Mouse (Mus musculus) hindbrain, embryonic 14.5 days (tissue): ENCODE data around the gene Tshz2. TPM values are rescaled to one million over a fixed set of nuclear protein-coding genes. Genes with fewer than 3 reads are reported as not detected.

Experiments
- ATAC-seq: fragments of 200-750 bp; cut with Nextera tagmentation; 2 replicates; pipeline ENCODE4 v1.8.0; 2017; ENCODE audit warnings: moderate number of reproducible peaks, mild to moderate bottlenecking, moderate TSS enrichment, moderate library complexity; ENCODE audit not compliant: low FRiP score
- DNase-seq: peaks from one replicate; pipeline ENCODE4 v3.0.0-alpha.2; 2015; ENCODE audit warnings: low spot score
- H3K27ac ChIP-seq: fragments of 300-500 bp; sonication (generic); 2 replicates; pipeline ENCODE4 v1.5.1; 2014; ENCODE audit warnings: mild to moderate bottlenecking, moderate library complexity
- H3K27me3 ChIP-seq: fragments of 300-500 bp; sonication (generic); 2 replicates; pipeline ENCODE4 v1.6.1; 2014; ENCODE audit warnings: mild to moderate bottlenecking, low read length, mixed read lengths; ENCODE audit not compliant: control insufficient read depth, insufficient read depth
- H3K36me3 ChIP-seq: fragments of 300-500 bp; sonication (generic); replicated peaks from 2 replicates; pipeline ENCODE4 v1.6.1; 2014; ENCODE audit not compliant: control insufficient read depth, insufficient read depth
- H3K4me1 ChIP-seq: fragments of 300-500 bp; sonication (generic); replicated peaks from 2 replicates; pipeline ENCODE4 v1.6.1; 2014; ENCODE audit warnings: antibody characterized with exemption, low read length, mixed read lengths; ENCODE audit not compliant: control insufficient read depth, insufficient read depth
- H3K4me2 ChIP-seq: fragments of 300-500 bp; sonication (generic); replicated peaks from 2 replicates; pipeline ENCODE4 v1.6.1; 2014; ENCODE audit warnings: mild to moderate bottlenecking, moderate library complexity
- H3K4me3 ChIP-seq: fragments of 300-500 bp; sonication (generic); replicated peaks from 2 replicates; pipeline ENCODE4 v1.5.1; 2014; ENCODE audit warnings: mild to moderate bottlenecking, low read length
- H3K9ac ChIP-seq: fragments of 300-500 bp; sonication (generic); 2 replicates; pipeline ENCODE4 v1.6.1; 2014
- H3K9me3 ChIP-seq: fragments of 300-500 bp; sonication (generic); 2 replicates; pipeline ENCODE4 v1.6.1; 2016; ENCODE audit warnings: low read length; ENCODE audit not compliant: control insufficient read depth
- WGBS: fragments of 180-500 bp; shearing (Covaris S2); extraction: QIAGEN DNeasy Blood & Tissue Kit; methylation state at CpG from one replicate; pipeline ENCODE4 v1.1.7; 2014; 5-methylcytosine and 5-hydroxymethylcytosine counted together
- polyA plus RNA-seq: library from polyadenylated mRNA; unstranded; fragments of >200 nt; fragmentation: Nextera tagmentation; extraction: Ambion mirVana; gene quantifications from 2 replicates; pipeline ENCODE4 v1.2.1, GENCODE M21; 2014

Tshz2 gene
- polyA plus RNA-seq, 1 experiment from 2014 or later: 38.1 TPM

- Histone ChIP-seq H3K4me3 (no peak overlapping the region), H3K27ac (no peak overlapping the region), H3K27me3 (no peaks in the 10 kb centered on the region), H3K9ac (no peak overlapping the region), H3K4me2 (no peak overlapping the region), H3K4me1 (no peaks in the 10 kb centered on the region), H3K36me3 (no peaks in the 10 kb centered on the region), H3K9me3 (no peaks in the 10 kb centered on the region)
- ATAC-seq (no peak), DNase-seq (no peak)
- WGBS: 82% methylated on average over 7 of the region's 7 CpGs
Measured at GRCm38 (mm10) chr2:169647091-169647490, 14.3 kb downstream of the Tshz2 start.

- no peak overlapping the region for H3K27ac ChIP-seq
- DNase-seq (no peak), ATAC-seq (no peak)
- no peak overlapping the region for H3K9ac ChIP-seq
- H3K9me3 ChIP-seq: no peaks in the 10 kb centered on the region
- H3K36me3 ChIP-seq: no peaks in the 10 kb centered on the region
- no peak overlapping the region for H3K4me2 ChIP-seq
- 78% methylated on average over 7 of the region's 7 CpGs for WGBS
- H3K4me1 ChIP-seq: no peaks in the 10 kb centered on the region
- no peak overlapping the region for H3K4me3 ChIP-seq
- H3K27me3 ChIP-seq: no peaks in the 10 kb centered on the region
Measured at GRCm38 (mm10) chr2:169649262-169649885, 16.6 kb downstream of the Tshz2 start.

DNA sequence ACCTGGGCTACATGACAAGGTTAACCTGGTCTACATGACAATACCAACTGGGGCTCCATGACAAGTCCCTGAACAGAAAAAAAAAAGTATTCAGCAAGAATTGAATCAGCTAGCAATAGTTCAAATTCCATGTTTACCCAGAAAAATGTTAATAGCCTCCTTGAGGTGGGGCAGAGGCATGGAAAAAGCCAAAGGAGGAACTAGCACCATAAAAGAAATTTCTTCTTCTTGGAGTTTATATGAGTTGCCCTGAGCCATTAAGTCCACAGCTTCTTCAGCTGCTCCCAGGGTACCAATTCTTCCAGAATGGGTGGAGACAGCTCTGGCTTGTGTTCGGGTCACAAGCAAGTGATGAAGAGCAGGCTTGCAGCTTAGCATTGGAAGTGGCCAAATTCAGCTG lies 20.5 kb downstream of the Tshz2 start:
- Histone ChIP-seq H3K4me3 (no peak overlapping the region), H3K36me3 (no peaks in the 10 kb centered on the region), H3K9me3 (no peaks in the 10 kb centered on the region), H3K4me2 (no peak overlapping the region), H3K4me1 (no peaks in the 10 kb centered on the region), H3K9ac (no peak overlapping the region), H3K27ac (no peak overlapping the region), H3K27me3 (no peaks in the 10 kb centered on the region)
- DNase-seq: no peak
- 93% methylated on average over 1 of the region's 1 CpGs for WGBS
- ATAC-seq: no peak

DNA sequence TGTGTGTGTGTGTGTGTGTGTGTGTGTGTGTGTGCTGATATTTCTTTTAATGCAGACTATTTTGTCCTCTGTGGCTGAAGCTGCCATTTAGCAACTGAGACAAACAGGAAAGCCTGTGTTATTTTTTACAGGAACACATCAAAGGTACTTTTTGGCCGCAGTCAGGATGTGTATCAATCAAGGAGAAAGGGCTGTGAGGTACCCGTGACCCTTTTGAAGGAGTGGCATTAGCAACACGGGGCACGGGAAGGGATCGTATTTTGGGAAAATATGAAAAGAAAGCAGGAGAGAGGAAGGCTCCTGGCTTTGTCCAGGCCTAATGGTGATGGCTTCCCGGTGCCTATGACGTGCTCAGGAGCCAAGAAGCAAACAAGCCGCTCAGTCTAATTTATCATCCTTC lies 31.0 kb downstream of the Tshz2 start:
- Histone ChIP-seq H3K4me2 (no peak overlapping the region), H3K27ac (peak overlapping the region; percentile 47; the same call in 1 of the 2 replicates), H3K9ac (no peak overlapping the region), H3K9me3 (no peaks in the 10 kb centered on the region), H3K27me3 (no peaks in the 10 kb centered on the region), H3K4me1 (peaks cover 41% of the 10 kb centered on the region), H3K4me3 (no peak overlapping the region), H3K36me3 (no peaks in the 10 kb centered on the region)
- no peak for ATAC-seq
- no peak for DNase-seq
- 53% methylated on average over 8 of the region's 8 CpGs for WGBS

DNA sequence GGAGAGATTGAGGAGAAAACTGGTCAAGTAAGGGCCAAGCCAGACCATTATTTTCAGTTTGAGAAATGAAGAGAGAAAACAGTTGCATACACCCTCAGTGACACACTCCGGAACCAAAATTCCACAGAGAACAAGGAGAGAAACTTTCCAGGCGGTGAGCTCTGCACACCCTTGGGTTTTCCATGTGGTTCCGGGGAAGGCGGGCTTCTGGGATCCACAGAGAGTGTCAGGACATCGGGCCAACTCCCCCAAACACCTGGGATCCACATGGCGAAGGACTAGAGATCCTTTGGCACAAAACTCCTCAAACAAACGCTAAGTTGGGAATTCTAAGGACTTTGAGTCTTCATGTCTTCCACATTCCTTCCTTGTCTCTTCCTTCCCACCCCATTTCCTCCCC lies 38.5 kb downstream of the Tshz2 start:
- Histone ChIP-seq H3K36me3 (no peaks in the 10 kb centered on the region), H3K9ac (no peak overlapping the region), H3K4me3 (no peak overlapping the region), H3K27me3 (no peaks in the 10 kb centered on the region), H3K4me1 (peaks cover 18% of the 10 kb centered on the region), H3K9me3 (no peaks in the 10 kb centered on the region), H3K27ac (no peak overlapping the region), H3K4me2 (no peak overlapping the region)
- ATAC-seq (no peak), DNase-seq (no peak)
- WGBS: 95% methylated on average over 7 of the region's 7 CpGs

DNA sequence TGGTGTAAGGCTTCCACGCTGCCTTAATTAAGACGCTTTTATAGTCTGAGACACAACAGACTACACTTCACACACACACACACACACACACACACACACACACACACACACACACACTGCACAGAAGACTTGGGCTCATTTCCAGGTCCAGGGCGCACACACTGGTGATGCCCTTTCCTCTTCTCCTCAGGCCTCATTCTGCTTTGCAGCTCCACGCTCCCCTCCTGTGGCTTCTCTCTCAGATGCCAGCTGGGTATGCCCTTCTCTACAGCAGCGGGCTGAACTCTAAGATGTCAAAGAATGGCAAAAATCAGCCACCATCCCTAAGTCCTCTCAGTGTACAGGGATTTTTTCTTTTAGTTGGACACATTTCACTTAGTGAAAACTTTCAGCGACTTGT lies 41.0 kb downstream of the Tshz2 start:
- Histone ChIP-seq H3K4me2 (no peak overlapping the region), H3K27me3 (no peaks in the 10 kb centered on the region), H3K9ac (no peak overlapping the region), H3K4me3 (no peak overlapping the region), H3K36me3 (no peaks in the 10 kb centered on the region), H3K27ac (no peak overlapping the region), H3K4me1 (no peaks in the 10 kb centered on the region), H3K9me3 (no peaks in the 10 kb centered on the region)
- 74% methylated on average over 6 of the region's 6 CpGs for whole genome bisulfite sequencing
- no peak for ATAC-seq
- DNase-seq: no peak

- no peak overlapping the region for H3K4me3 ChIP-seq
- H3K9me3 ChIP-seq: no peaks in the 10 kb centered on the region
- ATAC-seq (no peak), DNase-seq (no peak)
- 92% methylated on average over 5 of the region's 5 CpGs for WGBS
- H3K36me3 ChIP-seq: no peaks in the 10 kb centered on the region
- H3K9ac ChIP-seq: no peak overlapping the region
- H3K4me1 ChIP-seq: no peaks in the 10 kb centered on the region
- no peak overlapping the region for H3K4me2 ChIP-seq
- no peaks in the 10 kb centered on the region for H3K27me3 ChIP-seq
- H3K27ac ChIP-seq: no peak overlapping the region
Measured at GRCm38 (mm10) chr2:169674209-169674608, 41.4 kb downstream of the Tshz2 start.

DNA sequence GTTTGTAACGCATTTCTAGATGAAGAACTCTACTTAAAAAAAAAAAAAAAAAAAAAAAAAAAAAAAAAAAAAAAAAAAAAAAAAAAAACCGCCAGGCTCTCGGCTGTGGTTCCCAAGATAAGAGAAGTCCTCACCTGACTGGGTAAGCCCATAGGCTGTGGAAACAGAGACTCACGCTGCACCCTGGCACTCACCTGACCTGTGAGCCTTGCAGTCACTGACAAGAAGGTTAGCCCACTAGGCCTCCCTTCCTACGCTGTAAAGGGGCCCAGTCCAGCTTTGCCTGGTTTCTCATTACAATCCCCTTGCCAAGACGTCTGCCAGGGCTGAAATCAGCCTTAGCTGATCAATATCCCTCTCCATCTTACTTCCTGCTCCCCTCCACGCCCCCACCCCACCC lies 46.5 kb downstream of the Tshz2 start:
- H3K9me3 ChIP-seq: no peaks in the 10 kb centered on the region
- no peaks in the 10 kb centered on the region for H3K27me3 ChIP-seq
- ATAC-seq: no peak
- no peak overlapping the region for H3K4me3 ChIP-seq
- H3K27ac ChIP-seq: peak overlapping the region; percentile 12; the same call in 1 of the 2 replicates
- H3K4me1 ChIP-seq: peaks cover 10% of the 10 kb centered on the region
- no peak overlapping the region for H3K9ac ChIP-seq
- H3K4me2 ChIP-seq: no peak overlapping the region
- 68% methylated on average over 7 of the region's 7 CpGs for WGBS
- no peak for DNase-seq
- H3K36me3 ChIP-seq: no peaks in the 10 kb centered on the region

GRCm38 (mm10) chr2:169679951-169680350 lies 47.1 kb downstream of the Tshz2 start:
- no peaks in the 10 kb centered on the region for H3K9me3 ChIP-seq
- H3K27ac ChIP-seq: peak overlapping the region; percentile 12; the same call in 1 of the 2 replicates
- H3K4me3 ChIP-seq: no peak overlapping the region
- 39% methylated on average over 5 of the region's 5 CpGs for WGBS
- H3K27me3 ChIP-seq: no peaks in the 10 kb centered on the region
- no peaks in the 10 kb centered on the region for H3K36me3 ChIP-seq
- peaks cover 10% of the 10 kb centered on the region for H3K4me1 ChIP-seq
- ATAC-seq (no peak), DNase-seq (no peak)
- H3K4me2 ChIP-seq: no peak overlapping the region
- H3K9ac ChIP-seq: no peak overlapping the region

GRCm38 (mm10) chr2:169685260-169685659 lies 52.4 kb downstream of the Tshz2 start:
- Histone ChIP-seq H3K27ac (no peak overlapping the region), H3K9me3 (no peaks in the 10 kb centered on the region), H3K4me2 (no peak overlapping the region), H3K27me3 (no peaks in the 10 kb centered on the region), H3K36me3 (no peaks in the 10 kb centered on the region), H3K4me1 (peaks cover 14% of the 10 kb centered on the region; the same call in 1 of the 2 replicates), H3K4me3 (no peak overlapping the region), H3K9ac (no peak overlapping the region)
- WGBS: 54% methylated on average over 5 of the region's 5 CpGs
- ATAC-seq: no peak
- DNase-seq: no peak
